Mouse (Mus musculus): Measurements from ENCODE around the gene Hipk2. TPM values are rescaled to one million over a fixed set of nuclear protein-coding genes. Genes with fewer than 3 reads are reported as not detected.

Hipk2 gene
- total RNA-seq, 2 experiments from 2014 or later, result 45.8 to 49.0 TPM

- no peak for DNase-seq
- intact Hi-C loops (cut with DNase I; ENCODE audit: low total_unique reads), result loop anchor here (10.0 kb wide), 1 partner anchor 326 kb away; no protein-coding TSS in a partner anchor
Measured at GRCm38 (mm10) chr6:38739266-38739665, 136.7 kb downstream of the Hipk2 start.

- intact Hi-C loops (cut with DNase I; ENCODE audit: low total_unique reads), result loop anchor here (2.0 to 10.0 kb wide), 2 partner anchors 173 to 327 kb away; no protein-coding TSS in a partner anchor
- DNase-seq, result no peak
Measured at GRCm38 (mm10) chr6:38737763-38738162, 138.2 kb downstream of the Hipk2 start.

- DNase-seq, result peak; percentile 80
Measured at GRCm38 (mm10) chr6:38736240-38736639, 139.7 kb downstream of the Hipk2 start.

GRCm38 (mm10) chr6:38732681-38733080 lies 143.3 kb downstream of the Hipk2 start:
- DNase-seq, result no peak
- intact Hi-C loops (cut with DNase I; ENCODE audit: low total_unique reads), result loop anchor here (10.0 kb wide), 1 partner anchor 332 kb away; no protein-coding TSS in a partner anchor

More at GRCm38 (mm10) chr6:38736240-38736639, 139.7 kb downstream of the Hipk2 start:
- intact Hi-C loops (cut with DNase I; ENCODE audit: low total_unique reads), result loop anchor here (2.0 to 10.0 kb wide), 2 partner anchors 175 to 329 kb away; no protein-coding TSS in a partner anchor

GRCm38 (mm10) chr6:38730169-38731146 lies 145.5 kb downstream of the Hipk2 start:
- intact Hi-C loops (cut with DNase I; ENCODE audit: low total_unique reads), result loop anchor here (10.0 kb wide), 1 partner anchor 334 kb away; no protein-coding TSS in a partner anchor
- no peak for DNase-seq

- DNase-seq, result no peak
- intact Hi-C loops (cut with DNase I; ENCODE audit: low total_unique reads), result no loop called here
Measured at GRCm38 (mm10) chr6:38725515-38725914, 150.4 kb downstream of the Hipk2 start.

- no peak for DNase-seq
- intact Hi-C loops (cut with DNase I; ENCODE audit: low total_unique reads), result no loop called here
Measured at GRCm38 (mm10) chr6:38721361-38721760, 154.6 kb downstream of the Hipk2 start.

GRCm38 (mm10) chr6:38719229-38719628 lies 156.7 kb downstream of the Hipk2 start:
- intact Hi-C loops (cut with DNase I; ENCODE audit: low total_unique reads), result no loop called here
- no peak for DNase-seq

GRCm38 (mm10) chr6:38718625-38719024 lies 157.3 kb downstream of the Hipk2 start:
- DNase-seq, result no peak
- intact Hi-C loops (cut with DNase I; ENCODE audit: low total_unique reads), result no loop called here

- DNase-seq, result no peak
- intact Hi-C loops (cut with DNase I; ENCODE audit: low total_unique reads), result no loop called here
Measured at GRCm38 (mm10) chr6:38715881-38716280, 160.1 kb downstream of the Hipk2 start.

GRCm38 (mm10) chr6:38713957-38714898 lies 161.7 kb downstream of the Hipk2 start:
- intact Hi-C loops (cut with DNase I; ENCODE audit: low total_unique reads), result no loop called here
- DNase-seq, result no peak

GRCm38 (mm10) chr6:38710449-38710848 lies 165.5 kb downstream of the Hipk2 start:
- no peak for DNase-seq

GRCm38 (mm10) chr6:38704264-38704984 lies 171.5 kb downstream of the Hipk2 start:
- intact Hi-C loops (cut with DNase I; ENCODE audit: low total_unique reads), result no loop called here
- DNase-seq, result no peak

More at GRCm38 (mm10) chr6:38710449-38710848, 165.5 kb downstream of the Hipk2 start:
- intact Hi-C loops (cut with DNase I; ENCODE audit: low total_unique reads), result no loop called here

GRCm38 (mm10) chr6:38703526-38703925 lies 172.4 kb downstream of the Hipk2 start:
- DNase-seq, result no peak

GRCm38 (mm10) chr6:38702810-38703399 lies 173.1 kb downstream of the Hipk2 start:
- intact Hi-C loops (cut with DNase I; ENCODE audit: low total_unique reads), result no loop called here
- no peak for DNase-seq

More at GRCm38 (mm10) chr6:38703526-38703925, 172.4 kb downstream of the Hipk2 start:
- intact Hi-C loops (cut with DNase I; ENCODE audit: low total_unique reads), result no loop called here

GRCm38 (mm10) chr6:38701421-38701820 lies 174.5 kb downstream of the Hipk2 start:
- no peak for DNase-seq
- intact Hi-C loops (cut with DNase I; ENCODE audit: low total_unique reads), result no loop called here

- intact Hi-C loops (cut with DNase I; ENCODE audit: low total_unique reads), result no loop called here
- DNase-seq, result no peak
Measured at GRCm38 (mm10) chr6:38698233-38698889, 177.6 kb downstream of the Hipk2 start.

GRCm38 (mm10) chr6:38696570-38696969 lies 179.4 kb downstream of the Hipk2 start:
- intact Hi-C loops (cut with DNase I; ENCODE audit: low total_unique reads), result no loop called here
- no peak for DNase-seq

Data from gastrocnemius, postnatal 14 days (tissue).